Mouse (Mus musculus) bone marrow, adult 2 months (tissue): Measurements from ENCODE around the gene Fbxw4.

Source experiments
- CTCF ChIP-seq: fragments of 200-500 bp; IDR thresholded peaks from 2 replicates; pipeline ENCODE4 v1.5.1; 2011; ENCODE audit warnings: low read length, control low read depth; ENCODE audit not compliant: control insufficient read depth, insufficient read depth
- POLR2A ChIP-seq: fragments of 200-500 bp; IDR thresholded peaks from 2 replicates; pipeline ENCODE4 v1.6.1; 2011; ENCODE audit warnings: low read depth, mild to moderate bottlenecking, control low read depth, low read length, borderline replicate concordance; ENCODE audit not compliant: control insufficient read depth

- TF ChIP-seq CTCF (no peak), POLR2A (no peak)
Observed at GRCm38 (mm10) chr19:45683676-45684075, 23.6 kb upstream of the Fbxw4 start.
